Mouse (Mus musculus): ENCODE data around the gene Pphln1.

DNA sequence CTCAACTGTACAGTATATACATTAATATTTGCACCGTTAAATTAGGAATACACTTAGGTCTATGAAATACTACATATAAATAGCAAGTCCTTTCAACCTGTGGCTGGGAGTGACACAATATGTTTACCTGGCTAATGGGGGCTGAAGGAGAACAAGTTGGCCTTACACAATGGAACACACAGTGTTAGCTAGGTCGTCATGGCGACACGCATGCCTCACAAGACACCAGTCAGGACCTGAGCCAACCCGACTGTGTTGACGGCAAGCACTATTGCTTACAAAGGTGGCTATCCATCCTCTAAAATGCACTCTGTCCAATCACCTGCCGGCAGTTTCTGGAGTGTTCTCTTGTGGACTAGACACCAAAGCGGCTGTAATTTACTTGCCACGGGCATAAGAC lies 101.7 kb downstream of the Pphln1 start:
- TF ChIP-seq CTCF (IDR thresholded peaks at IDR 0.05) (no peak), EP300 (IDR thresholded peaks at IDR 0.05) (no peak)
